Mouse (Mus musculus) ES-Bruce4 (cell line): ENCODE data around the gene Kcnn4.

Experiments
- CTCF ChIP-seq: IDR thresholded peaks from one replicate; pipeline ENCODE4 v1.8.1; 2011; ENCODE audit warnings: low read depth, low read length
- EP300 ChIP-seq: IDR thresholded peaks from 2 replicates; pipeline ENCODE4 v1.6.1; 2011; ENCODE audit warnings: low read depth, low read length; ENCODE audit not compliant: insufficient read depth

- TF ChIP-seq CTCF (no peak), EP300 (no peak)
Measured at GRCm38 (mm10) chr7:24419579-24419978, 49.5 kb downstream of the Kcnn4 start.
